Mouse (Mus musculus) gastrocnemius, adult 2 months (tissue): Measurements from ENCODE around the gene Prtg. TPM values are rescaled to one million over a fixed set of nuclear protein-coding genes. Genes with fewer than 3 reads are reported as not detected.

Experiments
- DNase-seq: peaks from one replicate; pipeline ENCODE4 v3.0.0; 2022
- H3K27ac ChIP-seq: fragments of 200-600 bp; 2 replicates; pipeline ENCODE4 v1.8.1; 2022; ENCODE audit warnings: mild to moderate bottlenecking
- H3K4me3 ChIP-seq: fragments of 200-600 bp; 2 replicates; pipeline ENCODE4 v1.8.1; 2022; ENCODE audit warnings: mild to moderate bottlenecking, moderate library complexity
- CTCF ChIP-seq: fragments of 200-600 bp; IDR thresholded peaks from 2 replicates; pipeline ENCODE4 v1.8.1; 2022; ENCODE audit warnings: antibody characterized with exemption, mild to moderate bottlenecking, moderate library complexity
- intact Hi-C: fragments of 180-260 bp; cut with DNase I; formaldehyde crosslinking; loops from one replicate; pipeline ENCODE4 v1.15.1; 2025
- total RNA-seq, 2 experiments: library from RNA; stranded (reverse); gene quantifications; 2 replicates each; pipeline ENCODE4 v1.2.3; 2021

Prtg gene
- total RNA-seq, 2 experiments from 2014 or later = 0.15 to 0.31 TPM

- 0 out of 2 replicates have a peak overlapping the region, but pooled peaks have one; percentile 12 for H3K27ac ChIP-seq
- DNase-seq = no peak
- intact Hi-C loops = no loop called here
- peak overlapping the region; percentile 6; the same call in 1 of the 2 replicates for H3K4me3 ChIP-seq
- no peak for TF ChIP-seq CTCF
Observed at GRCm38 (mm10) chr9:72812594-72813570, 6.2 kb downstream of the Prtg start.

- intact Hi-C loops = no loop called here
- TF ChIP-seq CTCF = no peak
- H3K27ac ChIP-seq = no peak overlapping the region
- no peak for DNase-seq
- no peak overlapping the region for H3K4me3 ChIP-seq
Observed at GRCm38 (mm10) chr9:72825511-72825910, 18.8 kb downstream of the Prtg start.

GRCm38 (mm10) chr9:72825976-72826375 is 19.3 kb downstream of the Prtg start:
- TF ChIP-seq CTCF = no peak
- no peak overlapping the region for H3K27ac ChIP-seq
- intact Hi-C loops = no loop called here
- no peak overlapping the region for H3K4me3 ChIP-seq
- no peak for DNase-seq

- no peak overlapping the region for H3K4me3 ChIP-seq
- intact Hi-C loops = no loop called here
- peak overlapping the region; percentile 35; the same call in 1 of the 2 replicates for H3K27ac ChIP-seq
- no peak for DNase-seq
- no peak for TF ChIP-seq CTCF
Observed at GRCm38 (mm10) chr9:72828616-72829257, 22.1 kb downstream of the Prtg start.

GRCm38 (mm10) chr9:72833992-72834696 is 27.5 kb downstream of the Prtg start:
- Histone ChIP-seq H3K27ac (no peak overlapping the region), H3K4me3 (no peak overlapping the region)
- DNase-seq = no peak
- intact Hi-C loops = no loop called here
- TF ChIP-seq CTCF = no peak

- intact Hi-C loops = no loop called here
- no peak for TF ChIP-seq CTCF
- H3K4me3 ChIP-seq = no peak overlapping the region
- H3K27ac ChIP-seq = no peak overlapping the region
- DNase-seq = no peak
Observed at GRCm38 (mm10) chr9:72835007-72835406, 28.3 kb downstream of the Prtg start.

- Histone ChIP-seq H3K27ac (no peak overlapping the region), H3K4me3 (no peak overlapping the region)
- intact Hi-C loops = no loop called here
- no peak for DNase-seq
- no peak for TF ChIP-seq CTCF
Observed at GRCm38 (mm10) chr9:72836708-72837495, 30.2 kb downstream of the Prtg start.

GRCm38 (mm10) chr9:72837598-72838160 is 31.0 kb downstream of the Prtg start:
- no peak for DNase-seq
- Histone ChIP-seq H3K27ac (no peak overlapping the region), H3K4me3 (no peak overlapping the region)
- intact Hi-C loops = no loop called here
- TF ChIP-seq CTCF = no peak

- intact Hi-C loops = no loop called here
- no peak for DNase-seq
- Histone ChIP-seq H3K27ac (no peak overlapping the region), H3K4me3 (no peak overlapping the region)
- TF ChIP-seq CTCF = no peak
Observed at GRCm38 (mm10) chr9:72838256-72838655, 31.6 kb downstream of the Prtg start.

GRCm38 (mm10) chr9:72839346-72839990 is 32.8 kb downstream of the Prtg start:
- intact Hi-C loops = no loop called here
- H3K27ac ChIP-seq = no peak overlapping the region
- no peak for TF ChIP-seq CTCF
- H3K4me3 ChIP-seq = no peak overlapping the region
- DNase-seq = no peak

GRCm38 (mm10) chr9:72844496-72844895 is 37.8 kb downstream of the Prtg start:
- TF ChIP-seq CTCF = no peak
- DNase-seq = no peak
- Histone ChIP-seq H3K27ac (no peak overlapping the region), H3K4me3 (no peak overlapping the region)
- intact Hi-C loops = no loop called here
